Mouse (Mus musculus) CH12.LX (cell line): ENCODE data around the gene Upp1. TPM values are rescaled to one million over a fixed set of nuclear protein-coding genes. Genes with fewer than 3 reads are reported as not detected.

ENCODE experiments used
- DNase-seq: peaks from one replicate; pipeline ENCODE4 v3.0.0-alpha.2; 2013; ENCODE audit errors: extremely low read depth
- H3K27ac ChIP-seq: 2 replicates; pipeline ENCODE4 v1.5.1; 2012; ENCODE audit warnings: low read depth, mild to moderate bottlenecking, control low read depth, moderate library complexity; ENCODE audit not compliant: insufficient read depth
- H3K27me3 ChIP-seq: replicated peaks from 2 replicates; pipeline ENCODE3; 2012; ENCODE audit warnings: inconsistent platforms
- H3K36me3 ChIP-seq, 2 experiments: replicated peaks in 1 of 2; 2 replicates each; pipeline versions ENCODE3 to v1.6.1; 2012; ENCODE audit warnings: inconsistent platforms in 1 of 2, low read length in 1 of 2, mild to moderate bottlenecking in 1 of 2, mixed read lengths in 1 of 2, moderate library complexity in 1 of 2; ENCODE audit not compliant: control insufficient read depth in 1 of 2, insufficient read depth in 1 of 2
- H3K4me1 ChIP-seq, 2 experiments: 2 replicates each; pipeline ENCODE4 v1.6.1; 2012; ENCODE audit warnings: inconsistent platforms in 1 of 2, moderate library complexity in 1 of 2; ENCODE audit not compliant: insufficient read depth in 2 of 2, control insufficient read depth in 1 of 2
- H3K4me2 ChIP-seq: 2 replicates; pipeline ENCODE4 v1.6.1; 2012; ENCODE audit warnings: low read depth, mild to moderate bottlenecking, control low read depth; ENCODE audit not compliant: poor library complexity, insufficient read depth, severe bottlenecking
- H3K4me3 ChIP-seq, 3 experiments: fragments of 150-350 bp in 1 of 3; sonication (generic) in 1 of 3; replicated peaks in 1 of 3; 2 replicates each; pipeline versions ENCODE3 to v1.5.1; 2011 to 2012; ENCODE audit warnings: low read depth in 2 of 3, low read length in 2 of 3, mild to moderate bottlenecking in 2 of 3, moderate library complexity in 2 of 3, control low read depth in 1 of 3, improper control_type of control experiment in 1 of 3, inconsistent platforms in 1 of 3, mixed read lengths in 1 of 3; ENCODE audit not compliant: poor library complexity in 1 of 3
- H3K79me2 ChIP-seq: replicated peaks from 2 replicates; pipeline ENCODE4 v1.6.1; 2012; ENCODE audit warnings: mild to moderate bottlenecking, moderate library complexity; ENCODE audit not compliant: control insufficient read depth, poor library complexity, insufficient read depth, severe bottlenecking; ENCODE audit errors: extremely low read depth
- H3K9ac ChIP-seq: 2 replicates; pipeline ENCODE4 v1.6.1; 2012; ENCODE audit warnings: low read depth, mild to moderate bottlenecking, control low read depth, moderate library complexity; ENCODE audit not compliant: insufficient read depth
- H3K9me3 ChIP-seq: replicated peaks from 2 replicates; pipeline ENCODE3; 2012; ENCODE audit warnings: low read length, inconsistent platforms, mixed read lengths
- CHD1 ChIP-seq: IDR thresholded peaks from 2 replicates; pipeline ENCODE4 v1.6.1; 2012; ENCODE audit warnings: low read depth, low read length, improper control_type of control experiment, inconsistent platforms
- CHD2 ChIP-seq: IDR thresholded peaks from 2 replicates; pipeline ENCODE4 v1.6.1; 2011; ENCODE audit warnings: low read length, improper control_type of control experiment
- E2F4 ChIP-seq: IDR thresholded peaks from 2 replicates; pipeline ENCODE4 v1.6.1; 2011; ENCODE audit warnings: low read depth, low read length, improper control_type of control experiment; ENCODE audit not compliant: insufficient replicate concordance
- ELF1 ChIP-seq: IDR thresholded peaks from 2 replicates; pipeline ENCODE4 v1.6.1; 2014; ENCODE audit warnings: low read depth, mild to moderate bottlenecking, inconsistent platforms, low read length, improper control_type of control experiment
- EP300 ChIP-seq: IDR thresholded peaks from 2 replicates; pipeline ENCODE4 v1.6.1; 2011; ENCODE audit warnings: low read length, improper control_type of control experiment
- ETS1 ChIP-seq: conservative IDR thresholded peaks from 2 replicates; pipeline ENCODE4 v1.6.1; 2012; ENCODE audit warnings: low read depth, mild to moderate bottlenecking, inconsistent platforms, low read length, improper control_type of control experiment, moderate library complexity
- JUN ChIP-seq: IDR thresholded peaks from 2 replicates; pipeline ENCODE4 v1.6.1; 2011; ENCODE audit warnings: low read depth, mild to moderate bottlenecking, low read length, improper control_type of control experiment, moderate library complexity; ENCODE audit not compliant: insufficient read depth
- KAT2A ChIP-seq: IDR thresholded peaks from 2 replicates; pipeline ENCODE4 v1.6.1; 2012; ENCODE audit warnings: low read length, improper control_type of control experiment, inconsistent platforms; ENCODE audit not compliant: insufficient replicate concordance
- MEF2A ChIP-seq: IDR thresholded peaks from 2 replicates; pipeline ENCODE4 v1.6.1; 2014; ENCODE audit warnings: low read depth, mild to moderate bottlenecking, inconsistent platforms, low read length, improper control_type of control experiment, borderline replicate concordance
- POLR2A ChIP-seq: IDR thresholded peaks from 2 replicates; pipeline ENCODE4 v1.6.1; 2011; ENCODE audit warnings: low read depth, mild to moderate bottlenecking, improper control_type of control experiment, low read length
- POLR2AphosphoS2 ChIP-seq: IDR thresholded peaks from 2 replicates; pipeline ENCODE4 v1.6.1; 2011; ENCODE audit warnings: low read depth, low read length, improper control_type of control experiment
- RAD21 ChIP-seq: IDR thresholded peaks from 2 replicates; pipeline ENCODE4 v1.6.1; 2011; ENCODE audit warnings: low read depth, mild to moderate bottlenecking, low read length, improper control_type of control experiment, moderate library complexity
- SIN3A ChIP-seq: IDR thresholded peaks from 2 replicates; pipeline ENCODE4 v1.6.1; 2012; ENCODE audit warnings: low read length, improper control_type of control experiment, inconsistent platforms
- SMC3 ChIP-seq: IDR thresholded peaks from 2 replicates; pipeline ENCODE4 v1.6.1; 2011; ENCODE audit warnings: low read depth, low read length, improper control_type of control experiment
- TCF12 ChIP-seq: IDR thresholded peaks from 2 replicates; pipeline ENCODE4 v1.6.1; 2014; ENCODE audit warnings: low read depth, mild to moderate bottlenecking, inconsistent platforms, low read length, improper control_type of control experiment
- UBTF ChIP-seq: IDR thresholded peaks from 2 replicates; pipeline ENCODE4 v1.6.1; 2012; ENCODE audit warnings: low read depth, mild to moderate bottlenecking, inconsistent platforms, low read length, improper control_type of control experiment, moderate library complexity
- USF1 ChIP-seq: IDR thresholded peaks from 2 replicates; pipeline ENCODE4 v1.6.1; 2014; ENCODE audit warnings: low read depth, mild to moderate bottlenecking, inconsistent platforms, low read length, improper control_type of control experiment
- ZC3H11A ChIP-seq: IDR thresholded peaks from 2 replicates; pipeline ENCODE4 v1.6.1; 2012; ENCODE audit warnings: low read depth, mild to moderate bottlenecking, inconsistent platforms, low read length, improper control_type of control experiment
- ZKSCAN1 ChIP-seq: IDR thresholded peaks from 2 replicates; pipeline ENCODE4 v1.6.1; 2012; ENCODE audit warnings: low read depth, inconsistent platforms, low read length, improper control_type of control experiment, borderline replicate concordance
- dilution Hi-C: fragments of 300-500 bp; cut with MboI; formaldehyde crosslinking; loops from 2 replicates; pipeline ENCODE4 v1.14.3; 2020; ENCODE audit warnings: low sequenced_read_pairs; ENCODE audit not compliant: extremely low pct_unique_long_range_greater_than_20kb, extremely low pct_ligation_motif_present
- in situ Hi-C: fragments of 300-500 bp; cut with MboI; formaldehyde crosslinking; loops from 3 replicates; pipeline ENCODE4 v1.14.3; 2019; ENCODE audit warnings: low sequenced_read_pairs, low pct_ligation_motif_present, low pct_unique_long_range_greater_than_20kb, mixed read lengths
- polyA plus RNA-seq: library from polyadenylated mRNA; unstranded; fragments of >175 nt; gene quantifications from 2 replicates; pipeline ENCODE4 v1.2.1, GENCODE M21; 2012; ENCODE audit warnings: low read depth; ENCODE audit not compliant: insufficient read length
- total RNA-seq, 2 experiments: library from RNA; depleted of rRNA; stranded (reverse); fragments of 300-350 nt in 1 of 2; fragments of >200 nt in 1 of 2; gene quantifications; 2 replicates each; pipeline ENCODE4 v1.2.3; 2012 to 2014

Gene Upp1
- total and polyA plus RNA-seq, 3 experiments, result 0.21 TPM; not detected in 2

DNA sequence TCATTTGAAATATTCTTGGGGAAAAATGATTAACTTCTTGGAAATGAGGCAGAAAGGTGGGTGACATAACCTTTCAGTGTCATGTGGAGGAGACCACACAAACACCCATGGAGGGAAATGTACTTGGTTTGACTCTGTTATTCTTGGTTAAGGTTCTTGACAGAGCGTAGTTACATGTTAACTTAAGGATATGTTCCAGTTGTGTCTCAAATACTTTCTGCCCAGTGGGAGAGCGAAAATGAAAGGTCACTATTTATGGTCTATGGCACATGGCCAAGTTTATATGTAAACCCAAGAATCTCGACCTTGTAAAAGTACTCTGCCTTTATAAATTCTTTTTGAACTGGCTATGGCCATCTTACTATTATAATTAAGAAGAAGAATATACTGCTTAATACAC, 42.0 kb downstream of the Upp1 start:
- Histone ChIP-seq H3K79me2 (no peaks in the 10 kb centered on the region), H3K4me2 (no peak overlapping the region), H3K4me3 (no peak overlapping the region), H3K27me3 (peaks cover 52% of the 10 kb centered on the region), H3K9me3 (no peaks in the 10 kb centered on the region), H3K9ac (no peak overlapping the region), H3K4me1 (no peaks in the 10 kb centered on the region), H3K36me3 (no peaks in the 10 kb centered on the region), H3K27ac (no peak overlapping the region)
- dilution Hi-C loops, result no loop called here
- in situ Hi-C loops, result no loop called here
- TF ChIP-seq EP300, result no peak
- TF ChIP-seq ETS1, result no peak
- TF ChIP-seq ZC3H11A, result no peak
- no peak for TF ChIP-seq MEF2A
- no peak for TF ChIP-seq CHD1
- TF ChIP-seq RAD21, result no peak
- TF ChIP-seq ELF1, result no peak
- no peak for TF ChIP-seq SIN3A
- no peak for TF ChIP-seq KAT2A
- TF ChIP-seq CHD2, result no peak
- TF ChIP-seq POLR2AphosphoS2, result no peak
- no peak for TF ChIP-seq UBTF
- no peak for TF ChIP-seq USF1
- TF ChIP-seq POLR2A, result no peak
- TF ChIP-seq SMC3, result no peak
- no peak for TF ChIP-seq TCF12
- TF ChIP-seq E2F4, result no peak
- TF ChIP-seq JUN, result no peak
- DNase-seq, result no peak

DNA sequence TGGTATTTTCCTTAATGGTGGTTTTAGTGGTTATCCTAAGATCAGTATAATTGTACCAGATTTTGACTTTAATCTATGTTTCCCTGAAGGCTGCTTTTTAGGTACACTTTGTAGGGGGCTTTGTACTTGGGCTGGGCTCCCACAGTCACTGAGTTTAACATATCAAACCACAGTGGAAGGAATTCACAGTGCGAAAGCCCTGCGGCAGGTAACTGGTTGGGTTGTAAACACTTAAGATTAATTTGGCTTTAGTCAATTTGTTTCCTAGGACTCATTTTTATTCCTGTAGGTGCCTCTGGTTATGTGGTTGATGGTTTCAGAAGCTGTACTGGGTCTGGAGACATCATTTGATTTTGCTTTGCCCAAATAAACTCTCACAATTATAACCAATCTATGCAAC, 49.4 kb downstream of the Upp1 start:
- no peak for TF ChIP-seq ZC3H11A
- no peak for TF ChIP-seq ZKSCAN1
- Histone ChIP-seq H3K79me2 (no peaks in the 10 kb centered on the region), H3K9me3 (no peaks in the 10 kb centered on the region), H3K4me3 (no peak overlapping the region), H3K27me3 (peaks cover 41% of the 10 kb centered on the region), H3K27ac (no peak overlapping the region), H3K4me1 (no peaks in the 10 kb centered on the region), H3K4me2 (no peak overlapping the region), H3K36me3 (no peaks in the 10 kb centered on the region), H3K9ac (no peak overlapping the region)
- DNase-seq, result no peak
- dilution Hi-C loops (no loop called here), in situ Hi-C loops (no loop called here)
